Mouse (Mus musculus) thymus, adult 18-20 months (tissue): Measurements from ENCODE around the gene H6pd.

Experiments used
- DNase-seq, 2 experiments: peaks; one replicate each; pipeline ENCODE4 v3.0.0; 2022; ENCODE audit warnings: mixed read lengths in 2 of 2

The H6pd gene

GRCm38 (mm10) chr4:149971393-149971792 lies 37.4 kb downstream of the H6pd start:
- no peak for DNase-seq

- no peak for DNase-seq
These were observed 40.3 kb downstream of the H6pd start for GRCm38 (mm10) chr4:149968526-149968925.

- DNase-seq = no peak
These were observed 41.9 kb downstream of the H6pd start for GRCm38 (mm10) chr4:149966963-149967362.

GRCm38 (mm10) chr4:149966252-149966651 lies 42.6 kb downstream of the H6pd start:
- no peak for DNase-seq

- no peak for DNase-seq
These were observed 43.2 kb downstream of the H6pd start for GRCm38 (mm10) chr4:149965672-149966071.

- DNase-seq = no peak
These were observed 43.6 kb downstream of the H6pd start for GRCm38 (mm10) chr4:149965242-149965641.

- DNase-seq = no peak
These were observed 44.1 kb downstream of the H6pd start for GRCm38 (mm10) chr4:149964770-149965169.

- DNase-seq = no peak
These were observed 44.5 kb downstream of the H6pd start for GRCm38 (mm10) chr4:149964285-149964684.

GRCm38 (mm10) chr4:149960391-149960790 lies 48.4 kb downstream of the H6pd start:
- DNase-seq = no peak

GRCm38 (mm10) chr4:149959816-149960215 lies 49.0 kb downstream of the H6pd start:
- no peak for DNase-seq

- peak; percentile 32 to 56 for DNase-seq
These were observed 50.3 kb downstream of the H6pd start for GRCm38 (mm10) chr4:149958566-149958965.

- DNase-seq = no peak
These were observed 52.8 kb downstream of the H6pd start for GRCm38 (mm10) chr4:149956048-149956447.

- no peak for DNase-seq
These were observed 53.2 kb downstream of the H6pd start for GRCm38 (mm10) chr4:149955631-149956030.

- peak; percentile 96 to 98 for DNase-seq
These were observed 53.9 kb downstream of the H6pd start, which contains the start of gene Spsb1 for GRCm38 (mm10) chr4:149954893-149955439. Gene Spsb1 (minus strand): TSS chr4:149955043.

GRCm38 (mm10) chr4:149953621-149954481 lies 55.0 kb downstream of the H6pd start:
- peak in 1 of 2 experiments; percentile 39 for DNase-seq

GRCm38 (mm10) chr4:149952201-149952600 lies 56.6 kb downstream of the H6pd start:
- DNase-seq = no peak

- no peak for DNase-seq
These were observed 57.6 kb downstream of the H6pd start for GRCm38 (mm10) chr4:149951201-149951600.

- DNase-seq = no peak
These were observed 59.1 kb downstream of the H6pd start for GRCm38 (mm10) chr4:149949691-149950090.

GRCm38 (mm10) chr4:149948119-149948518 lies 60.7 kb downstream of the H6pd start:
- DNase-seq = no peak

- no peak for DNase-seq
These were observed 61.4 kb downstream of the H6pd start for GRCm38 (mm10) chr4:149947396-149947795.

GRCm38 (mm10) chr4:149945194-149945593 lies 63.6 kb downstream of the H6pd start:
- no peak for DNase-seq

- DNase-seq = no peak
These were observed 64.6 kb downstream of the H6pd start for GRCm38 (mm10) chr4:149944214-149944613.

- no peak for DNase-seq
These were observed 65.7 kb downstream of the H6pd start for GRCm38 (mm10) chr4:149942831-149943741.
